In the genomic region with DNA sequence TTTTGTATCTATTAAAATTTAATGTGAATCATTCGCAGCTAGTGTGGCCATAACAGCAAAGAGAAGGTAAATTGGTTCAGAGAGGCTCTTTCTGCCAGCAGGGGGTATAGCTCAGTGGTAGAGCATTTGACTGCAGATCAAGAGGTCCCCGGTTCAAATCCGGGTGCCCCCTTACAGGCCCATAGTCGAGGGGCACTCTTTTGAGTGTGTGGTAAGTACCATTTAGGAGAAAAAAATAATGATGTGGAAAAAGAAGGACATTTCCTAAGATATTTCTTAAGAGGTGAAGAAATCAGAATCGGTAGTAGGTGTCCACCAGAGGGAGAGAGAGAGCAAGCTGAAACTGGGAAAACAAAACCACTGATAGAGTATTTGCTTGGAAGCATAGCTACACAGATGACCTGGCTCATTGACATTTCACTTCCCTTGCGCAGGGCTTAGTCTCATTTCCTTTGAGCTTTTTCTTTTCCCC, we compare ENCODE assay signal across 8 mouse cellular contexts. TPM values are rescaled to one million over a fixed set of nuclear protein-coding genes. Genes with fewer than 3 reads are reported as not detected.
DNase-seq lines count a peak whose midpoint lies in the region; ATAC-seq lines count a peak whose summit lies in the region.

No protein-coding gene starts in this region.

- no peak overlapping the region for H3K4me2 ChIP-seq in midbrain, embryonic 14.5 days (ENCODE audit: low read length)

- ATAC-seq in granulocyte monocyte progenitor cell, adult 5-6 weeks (replicated peaks; ENCODE audit: poor library complexity, severe bottlenecking) = peak; percentile 91
- no peak for ATAC-seq in midbrain, embryonic 14.5 days (ENCODE audit: low FRiP score, low TSS enrichment)

- H3K27me3 ChIP-seq in midbrain, embryonic 14.5 days (ENCODE audit: control insufficient read depth, insufficient read depth, low read length) = no peaks in the 10 kb centered on the region

- H3K9me3 ChIP-seq in midbrain, embryonic 14.5 days (ENCODE audit: control insufficient read depth, low read length) = no peaks in the 10 kb centered on the region

- H3K36me3 ChIP-seq in midbrain, embryonic 14.5 days (ENCODE audit: control insufficient read depth, insufficient read depth, low read length) = no peaks in the 10 kb centered on the region

- intact Hi-C loops in left cerebral cortex, postnatal 36 days (cut with DNase I) = no loop called here

- WGBS in midbrain, embryonic 14.5 days = 17% methylated on average over 6 of the region's 6 CpGs

- H3K27ac ChIP-seq in midbrain, embryonic 14.5 days (replicated peaks; ENCODE audit: low read depth, low read length) = no peak overlapping the region

- no peaks in the 10 kb centered on the region for H3K4me1 ChIP-seq in midbrain, embryonic 14.5 days (ENCODE audit: control insufficient read depth, insufficient read depth, low read length)

- H3K4me3 ChIP-seq in midbrain, embryonic 14.5 days (replicated peaks; ENCODE audit: low read depth, low read length) = no peak overlapping the region

- DNase-seq in urinary bladder, adult 18-20 months (ENCODE audit: low spot score in 2 of 2) = peak; percentile 50 to 64
- DNase-seq in urinary bladder, postnatal 10 days (ENCODE audit: low spot score) = no peak
- DNase-seq in embryo, embryonic 10.5 days (ENCODE audit: low spot score) = peak; percentile 82
- peak; percentile 85 for DNase-seq in kidney, adult 11 months
- DNase-seq in left cerebral cortex, postnatal 36 days (ENCODE audit: low spot score in 2 of 2) = peak; percentile 65 to 69
- DNase-seq in midbrain, embryonic 14.5 days = peak; percentile 62
- DNase-seq in spleen, adult 18-20 months = peak; percentile 50 to 56

- H3K9ac ChIP-seq in midbrain, embryonic 14.5 days (replicated peaks; ENCODE audit: low read length) = no peak overlapping the region

RNA-seq across cellular contexts. Expression of gene Zfp956, which starts 25.7 kb away (rescaled TPM):
- 5.8 and 8.1 TPM in 2 replicates for total RNA-seq in granulocyte monocyte progenitor cell, adult 5-6 weeks (2014; fragmentation: Nextera tagmentation)
- 7.5 and 7.8 TPM in 2 replicates for total RNA-seq in granulocyte monocyte progenitor cell, adult 5-6 weeks (2017)
- total RNA-seq in left cerebral cortex, postnatal 36 days (2021) = 10 to 100 TPM; 19.8 to 20.8 TPM
- polyA plus RNA-seq in midbrain, embryonic 14.5 days (2014; fragmentation: Nextera tagmentation; extraction: Ambion mirVana) = 14.0 and 17.9 TPM in 2 replicates

RNA-seq across cellular contexts. Expression of gene Zfp212, which starts 58.7 kb away (rescaled TPM):
- 8.3 and 13.9 TPM in 2 replicates for total RNA-seq in granulocyte monocyte progenitor cell, adult 5-6 weeks (2014; fragmentation: Nextera tagmentation)
- 7.3 and 11.5 TPM in 2 replicates for total RNA-seq in granulocyte monocyte progenitor cell, adult 5-6 weeks (2017)
- total RNA-seq in left cerebral cortex, postnatal 36 days (2021) = 10 to 100 TPM; 16.6 to 19.5 TPM
- 11.7 and 16.4 TPM in 2 replicates for polyA plus RNA-seq in midbrain, embryonic 14.5 days (2014; fragmentation: Nextera tagmentation; extraction: Ambion mirVana)
